Comparison of ENCODE assay signal across 10 mouse cellular contexts in genomic region chr17:70832544-70832943, GRCm38 (mm10). TPM values are rescaled to one million over a fixed set of nuclear protein-coding genes. Genes with fewer than 3 reads are reported as not detected.
DNase-seq lines count a peak whose midpoint lies in the region; ATAC-seq lines count a peak whose summit lies in the region.
"Had no signal": no experiment of that assay in that cellular context is flagged by ENCODE, and none has a peak within 500 bp of the region (broad histone marks: within the 10 kb centered on the region; RNA-seq: fewer than 3 reads in every experiment).

No protein-coding gene starts in this region.

- H3K4me2 ChIP-seq in heart, embryonic 12.5 days, result no peak overlapping the region

- no peaks in the 10 kb centered on the region for H3K9me3 ChIP-seq in heart, embryonic 12.5 days (replicated peaks)
- H3K9me3 ChIP-seq in limb, embryonic 10.5 days (replicated peaks), result no peaks in the 10 kb centered on the region
- H3K9me3 ChIP-seq: midbrain, embryonic 10.5 days had no signal

- ATAC-seq in heart, embryonic 12.5 days (ENCODE audit: insufficient number of reproducible peaks, low FRiP score), result peak; percentile 22; the same call in 1 of the 2 replicates

- no peak overlapping the region for H3K4me3 ChIP-seq in heart, embryonic 12.5 days
- H3K4me3 ChIP-seq in macrophage (ENCODE audit: inconsistent target), result no peak overlapping the region
- no peak overlapping the region for H3K4me3 ChIP-seq in limb, embryonic 10.5 days
- H3K4me3 ChIP-seq: midbrain, embryonic 10.5 days had no signal

- no peaks in the 10 kb centered on the region for H3K36me3 ChIP-seq in heart, embryonic 12.5 days
- H3K36me3 ChIP-seq in macrophage (ENCODE audit: inconsistent target), result no peaks in the 10 kb centered on the region
- H3K36me3 ChIP-seq in limb, embryonic 10.5 days, result peaks cover 9% of the 10 kb centered on the region; the same call in 1 of the 2 replicates

- no peaks in the 10 kb centered on the region for H3K4me1 ChIP-seq in heart, embryonic 12.5 days (replicated peaks)
- H3K4me1 ChIP-seq in limb, embryonic 10.5 days, result peaks cover 19% of the 10 kb centered on the region

- H3K79me2 ChIP-seq in macrophage (ENCODE audit: inconsistent target), result peaks cover 44% of the 10 kb centered on the region

- 79% methylated on average over 9 of the region's 9 CpGs for WGBS in heart, embryonic 12.5 days
- 8% methylated on average over 9 of the region's 9 CpGs for WGBS in macrophage (ENCODE audit: missing documents)
- WGBS in limb, embryonic 10.5 days, result 86% methylated on average over 9 of the region's 9 CpGs

- no peak overlapping the region for H3K27ac ChIP-seq in heart, embryonic 12.5 days (ENCODE audit: poor library complexity, severe bottlenecking)
- peak overlapping the region; percentile 97 for H3K27ac ChIP-seq in macrophage
- H3K27ac ChIP-seq in limb, embryonic 10.5 days, result no peak overlapping the region
- H3K27ac ChIP-seq: kidney, postnatal 0 days; midbrain, embryonic 10.5 days had no signal

- no peak overlapping the region for H3K9ac ChIP-seq in heart, embryonic 12.5 days

- no peaks in the 10 kb centered on the region; the same call in 1 of the 2 replicates for H3K27me3 ChIP-seq in heart, embryonic 12.5 days (replicated peaks)
- H3K27me3 ChIP-seq in limb, embryonic 10.5 days (ENCODE audit: low read depth, poor library complexity, severe bottlenecking), result peaks cover 13% of the 10 kb centered on the region; the same call in 1 of the 2 replicates

- DNase-seq in adrenal gland, postnatal 14 days, result peak; percentile 56
- DNase-seq in adrenal gland, adult 8-10 months, result no peak
- peak; percentile 93 for DNase-seq in layer of hippocampus, adult 9-11 months
- DNase-seq in layer of hippocampus, adult 8-10 months (ENCODE audit: low spot score in 2 of 2), result no peak
- DNase-seq in cerebellum, adult 9-10 months, result no peak
- no peak for DNase-seq in limb, embryonic 10.5 days (ENCODE audit: low spot score)

RNA-seq across cellular contexts. Expression of gene Tgif1, which starts 20.8 kb away (rescaled TPM):
- total RNA-seq in adrenal gland, postnatal 14 days (2021), result 45.9 and 50.8 TPM in 2 replicates
- 10 to 100 TPM; 45.8 to 61.5 (median 60.5) TPM for total RNA-seq in adrenal gland, adult 8-10 months (2022)
- 1 to 10 TPM; 1.8 to 9.1 (median 5.3) TPM for total RNA-seq in layer of hippocampus, adult 8-10 months (2022)
- polyA plus RNA-seq in heart, embryonic 12.5 days (2016; fragmentation: Nextera tagmentation; extraction: Ambion mirVana), result 35.8 and 38.6 TPM in 2 replicates
- total RNA-seq in macrophage (2018; cell fraction: chromatin; rRNA removed), result 1,000 to 10,000 TPM in 1 of 26 experiments, 100 to 1,000 TPM in 25; 155 to 1,067 (median 440) TPM
- 100 to 1,000 TPM in 18 of 26 experiments, 10 to 100 TPM in 8; 49.4 to 328 (median 151) TPM for total RNA-seq in macrophage (2018; cell fraction: cytosol; rRNA removed)
- total RNA-seq in macrophage (2018; cell fraction: nucleus; rRNA removed), result 1,000 to 10,000 TPM in 4 of 26 experiments, 100 to 1,000 TPM in 22; 178 to 1,168 (median 515) TPM
- polyA plus RNA-seq in macrophage (2018), result 68.9 to 96.0 TPM (median 82.3 TPM) in 3 replicates
- polyA plus RNA-seq in limb, embryonic 10.5 days (2016; fragmentation: Nextera tagmentation; extraction: Ambion mirVana), result 105 and 132 TPM in 2 replicates

Comparison
In these comparisons a context has a peak if more than half of its experiments do, and no peak if none do; other contexts are left out.
1. DNase-seq: peak in adrenal gland, postnatal 14 days (single experiment) and layer of hippocampus, adult 9-11 months (single experiment); none in adrenal gland, adult 8-10 months (single experiment), layer of hippocampus, adult 8-10 months (0 of 2), cerebellum, adult 9-10 months (single experiment) and limb, embryonic 10.5 days (single experiment).